Mouse (Mus musculus) limb, embryonic 14.5 days (tissue): ENCODE data around the gene Ptprg. TPM values are rescaled to one million over a fixed set of nuclear protein-coding genes. Genes with fewer than 3 reads are reported as not detected.
A peak's percentile ranks its signal among the peaks of the same experiment; 100 is the strongest.

Source experiments
- ATAC-seq: fragments of 200-750 bp; cut with Nextera tagmentation; 2 replicates; pipeline ENCODE4 v1.8.0; 2017; ENCODE audit warnings: low read depth, moderate number of reproducible peaks, moderate TSS enrichment; ENCODE audit not compliant: low FRiP score
- DNase-seq: peaks from one replicate; pipeline ENCODE4 v3.0.0-alpha.2; 2015; ENCODE audit warnings: low spot score
- H3K27ac ChIP-seq: fragments of 300-500 bp; sonication (generic); replicated peaks from 2 replicates; pipeline ENCODE4 v1.5.1; 2014; ENCODE audit warnings: low read depth, mild to moderate bottlenecking, low read length, moderate library complexity, mixed read lengths
- H3K27me3 ChIP-seq: fragments of 300-500 bp; sonication (generic); 2 replicates; pipeline ENCODE4 v1.6.1; 2014; ENCODE audit warnings: low read length, mixed read lengths; ENCODE audit not compliant: control insufficient read depth, insufficient read depth
- H3K36me3 ChIP-seq: fragments of 300-500 bp; sonication (generic); 2 replicates; pipeline ENCODE4 v1.6.1; 2014; ENCODE audit warnings: mild to moderate bottlenecking, low read length, moderate library complexity, mixed read lengths; ENCODE audit not compliant: control insufficient read depth, insufficient read depth
- H3K4me1 ChIP-seq: fragments of 300-500 bp; sonication (generic); 2 replicates; pipeline ENCODE4 v1.6.1; 2014; ENCODE audit warnings: antibody characterized with exemption, low read length, mixed read lengths; ENCODE audit not compliant: control insufficient read depth, insufficient read depth
- H3K4me2 ChIP-seq: fragments of 300-500 bp; sonication (generic); replicated peaks from 2 replicates; pipeline ENCODE4 v1.6.1; 2014; ENCODE audit warnings: low read depth, mild to moderate bottlenecking, low read length, moderate library complexity; ENCODE audit not compliant: severe bottlenecking
- H3K4me3 ChIP-seq: fragments of 300-500 bp; sonication (generic); replicated peaks from 2 replicates; pipeline ENCODE4 v1.5.1; 2014; ENCODE audit warnings: low read length
- H3K9ac ChIP-seq: fragments of 300-500 bp; sonication (generic); 2 replicates; pipeline ENCODE4 v1.6.1; 2014; ENCODE audit warnings: mild to moderate bottlenecking, low read depth, low read length, moderate library complexity; ENCODE audit not compliant: severe bottlenecking
- H3K9me3 ChIP-seq: fragments of 300-500 bp; sonication (generic); 2 replicates; pipeline ENCODE4 v1.6.1; 2016; ENCODE audit warnings: low read length; ENCODE audit not compliant: control insufficient read depth
- POLR2A ChIP-seq: fragments of 200-500 bp; IDR thresholded peaks from 2 replicates; pipeline ENCODE4 v1.8.0; 2012; ENCODE audit warnings: inconsistent platforms, mild to moderate bottlenecking, moderate library complexity, borderline replicate concordance; ENCODE audit not compliant: insufficient read depth, insufficient read length; ENCODE audit errors: extremely low read depth
- WGBS: fragments of 180-500 bp; shearing (Covaris S2); extraction: QIAGEN DNeasy Blood & Tissue Kit; methylation state at CpG from one replicate; pipeline ENCODE4 v1.1.7; 2014; 5-methylcytosine and 5-hydroxymethylcytosine counted together
- polyA plus RNA-seq, 2 experiments: library from polyadenylated mRNA; depleted of rRNA in 1 of 2; stranded (reverse) in 1 of 2; unstranded in 1 of 2; fragments of >200 nt; fragmentation: Nextera tagmentation in 1 of 2; extraction: Ambion mirVana in 1 of 2; gene quantifications; 2 replicates each; pipeline versions ENCODE4 v1.2.1 to v1.2.3; 2012 to 2014

Gene Ptprg
- polyA plus RNA-seq, 2 experiments = 25.5 to 28.6 TPM

DNA sequence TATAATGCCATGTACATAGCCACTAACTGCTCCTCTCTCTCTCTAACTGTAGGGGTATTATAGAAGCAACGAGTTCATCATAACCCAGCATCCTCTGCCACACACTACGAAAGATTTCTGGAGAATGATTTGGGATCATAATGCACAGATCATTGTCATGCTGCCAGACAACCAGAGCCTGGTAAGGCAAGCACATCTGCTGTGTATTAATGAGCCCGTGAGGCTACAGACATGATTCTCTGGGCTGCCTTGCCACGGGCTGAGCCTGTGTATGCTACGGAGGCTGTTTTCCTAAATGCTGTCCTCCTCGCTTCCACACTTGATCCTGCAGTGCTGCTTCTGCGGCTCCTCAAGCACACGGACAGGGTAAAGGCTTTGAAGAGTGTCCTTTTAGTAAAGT lies 667.2 kb downstream of the Ptprg start:
- TF ChIP-seq POLR2A = no peak
- Histone ChIP-seq H3K36me3 (peaks cover 12% of the 10 kb centered on the region), H3K27ac (no peak overlapping the region), H3K9me3 (no peaks in the 10 kb centered on the region), H3K4me2 (no peak overlapping the region), H3K27me3 (no peaks in the 10 kb centered on the region), H3K9ac (no peak overlapping the region), H3K4me3 (no peak overlapping the region), H3K4me1 (no peaks in the 10 kb centered on the region)
- WGBS = 60% methylated on average over 8 of the region's 8 CpGs
- no peak for ATAC-seq
- peak; percentile 12 for DNase-seq

- Histone ChIP-seq H3K27me3 (no peaks in the 10 kb centered on the region), H3K4me1 (no peaks in the 10 kb centered on the region), H3K36me3 (peaks cover 14% of the 10 kb centered on the region), H3K9ac (no peak overlapping the region), H3K4me2 (no peak overlapping the region), H3K27ac (no peak overlapping the region), H3K4me3 (no peak overlapping the region), H3K9me3 (no peaks in the 10 kb centered on the region)
- ATAC-seq = no peak
- 81% methylated on average over 5 of the region's 5 CpGs for WGBS
- no peak for TF ChIP-seq POLR2A
- DNase-seq = no peak
Observed at GRCm38 (mm10) chr14:12221571-12221970, 668.2 kb downstream of the Ptprg start.

- H3K27me3 ChIP-seq = no peaks in the 10 kb centered on the region
- no peak overlapping the region for H3K9ac ChIP-seq
- H3K27ac ChIP-seq = no peak overlapping the region
- H3K9me3 ChIP-seq = no peaks in the 10 kb centered on the region
- no peaks in the 10 kb centered on the region for H3K4me1 ChIP-seq
- no peak overlapping the region for H3K4me3 ChIP-seq
- no peak for DNase-seq
- TF ChIP-seq POLR2A = no peak
- no peak for ATAC-seq
- WGBS = 67% methylated on average over 4 of the region's 4 CpGs
- H3K36me3 ChIP-seq = 0 out of 2 replicates have a peak, but pooled peaks cover 4% of the 10 kb centered on the region
- H3K4me2 ChIP-seq = no peak overlapping the region
Observed at GRCm38 (mm10) chr14:12243726-12244125, 690.4 kb downstream of the Ptprg start.

DNA sequence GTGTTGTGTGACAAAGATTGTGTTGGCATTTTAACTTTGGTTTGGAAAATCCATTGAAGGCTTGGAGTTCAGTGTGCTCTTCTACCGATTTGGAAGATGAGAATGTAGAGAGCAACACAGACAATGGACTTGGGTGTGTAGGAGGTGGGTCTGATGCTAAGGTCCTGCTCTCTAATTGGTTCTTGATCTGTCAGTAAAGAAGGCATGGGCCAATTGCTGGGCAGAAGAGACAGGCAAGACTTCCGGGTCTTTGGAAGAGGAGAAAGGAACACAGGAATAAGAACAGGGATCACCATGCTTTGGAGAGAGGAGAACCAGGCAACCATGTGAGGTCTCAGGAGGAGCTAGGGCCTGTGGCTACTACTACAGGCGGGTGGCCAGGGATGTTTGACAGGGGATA lies 722.7 kb downstream of the Ptprg start:
- Histone ChIP-seq H3K27ac (no peak overlapping the region), H3K4me2 (no peak overlapping the region), H3K4me1 (no peaks in the 10 kb centered on the region), H3K9me3 (no peaks in the 10 kb centered on the region), H3K36me3 (no peaks in the 10 kb centered on the region), H3K4me3 (no peak overlapping the region), H3K9ac (no peak overlapping the region), H3K27me3 (no peaks in the 10 kb centered on the region)
- ATAC-seq (no peak), DNase-seq (no peak)
- WGBS = 55% methylated on average over 3 of the region's 3 CpGs
- TF ChIP-seq POLR2A = no peak

GRCm38 (mm10) chr14:12283641-12284040 lies 730.3 kb downstream of the Ptprg start, which contains the start of gene Gm49355:
Gm49355 (plus strand) TSS chr14:12283976.
- Histone ChIP-seq H3K36me3 (no peaks in the 10 kb centered on the region), H3K9ac (peak within 1 kb of the TSS; percentile 83), H3K27me3 (no peaks in the 10 kb centered on the region), H3K4me2 (peak within 1 kb of the TSS; percentile 56), H3K9me3 (no peaks in the 10 kb centered on the region), H3K27ac (peak within 1 kb of the TSS; percentile 95), H3K4me1 (no peaks in the 10 kb centered on the region), H3K4me3 (peak within 1 kb of the TSS; percentile 68)
- peak; percentile 7; the same call in 1 of the 2 replicates for ATAC-seq
- 92% methylated on average over 5 of the region's 6 CpGs for WGBS
- DNase-seq = no peak
- TF ChIP-seq POLR2A = no peak
